Comparison of ENCODE assay signal across 23 mouse cellular contexts in the genomic region with DNA sequence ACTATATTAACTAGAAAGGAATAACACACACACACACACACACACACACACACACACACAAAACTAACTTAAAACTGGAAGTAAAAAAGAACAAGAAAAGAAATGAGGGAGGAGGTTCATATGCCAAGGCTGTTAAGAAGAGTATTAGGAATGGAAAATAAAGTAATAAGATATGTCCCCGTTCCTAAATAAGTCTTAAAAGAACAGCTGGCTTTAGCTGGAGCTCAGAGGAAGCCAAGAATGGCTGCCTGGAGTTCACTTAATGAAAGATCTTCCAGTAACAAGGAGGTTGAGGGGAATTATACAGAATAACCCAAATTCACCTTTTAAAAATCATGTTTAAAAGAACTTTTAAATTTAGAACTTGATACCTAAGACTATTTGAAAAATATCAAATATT.
DNase-seq lines count a peak whose midpoint lies in the region; ATAC-seq and TF ChIP-seq lines count a peak whose summit lies in the region.
"Had no signal": no experiment of that assay in that cellular context is flagged by ENCODE, and none has a peak within 500 bp of the region (broad histone marks: within the 10 kb centered on the region; RNA-seq: fewer than 3 reads in every experiment).

No protein-coding gene starts in this region.

- no peaks in the 10 kb centered on the region for H3K4me1 ChIP-seq in heart, adult 2 months (ENCODE audit: control insufficient read depth, insufficient read depth, low read length)
- no peaks in the 10 kb centered on the region for H3K4me1 ChIP-seq in hindbrain, embryonic 13.5 days (replicated peaks)
- H3K4me1 ChIP-seq: heart, embryonic 10.5 days; intestine, embryonic 15.5 days; limb, embryonic 12.5 days; liver, embryonic 13.5 days; midbrain, embryonic 15.5 days; neural tube, embryonic 13.5 days had no signal

- H3K79me2 ChIP-seq in heart, adult 2 months (replicated peaks; ENCODE audit: control insufficient read depth, insufficient read depth, low read length) = no peaks in the 10 kb centered on the region

- TF ChIP-seq EP300 in heart, adult 2 months (IDR thresholded peaks at IDR 0.05; ENCODE audit: insufficient read depth, low read depth, low read length) = no peak

- no peaks in the 10 kb centered on the region for H3K36me3 ChIP-seq in heart, adult 2 months (ENCODE audit: control insufficient read depth, insufficient read depth, low read length)
- no peaks in the 10 kb centered on the region for H3K36me3 ChIP-seq in hindbrain, embryonic 13.5 days
- H3K36me3 ChIP-seq: heart, embryonic 10.5 days; intestine, embryonic 15.5 days; limb, embryonic 12.5 days; liver, embryonic 13.5 days; midbrain, embryonic 15.5 days; neural tube, embryonic 13.5 days had no signal

- no peaks in the 10 kb centered on the region for H3K9me3 ChIP-seq in hindbrain, embryonic 13.5 days
- H3K9me3 ChIP-seq: heart, embryonic 10.5 days; intestine, embryonic 15.5 days; limb, embryonic 12.5 days; liver, embryonic 13.5 days; midbrain, embryonic 15.5 days; neural tube, embryonic 13.5 days had no signal

- no peak overlapping the region for H3K4me3 ChIP-seq in heart, adult 2 months
- no peak overlapping the region for H3K4me3 ChIP-seq in hindbrain, embryonic 13.5 days
- H3K4me3 ChIP-seq: heart, embryonic 10.5 days; intestine, embryonic 15.5 days; layer of hippocampus, adult 2 months; limb, embryonic 12.5 days; liver, embryonic 13.5 days; midbrain, embryonic 15.5 days; neural tube, embryonic 13.5 days had no signal

- WGBS in heart, adult 2 months = 47% methylated on average over 1 of the region's 1 CpGs
- WGBS in hindbrain, embryonic 13.5 days = 81% methylated on average over 1 of the region's 1 CpGs

- intact Hi-C loops in heart, adult 2 months (cut with DNase I) = no loop called here

- TF ChIP-seq POLR2A in heart, adult 2 months (IDR thresholded peaks at IDR 0.05; ENCODE audit: insufficient read depth, low read depth, low read length) = no peak

- no peak for ATAC-seq in hindbrain, embryonic 13.5 days (ENCODE audit: low FRiP score)
- ATAC-seq: hindbrain, embryonic 16.5 days; intestine, embryonic 15.5 days; midbrain, embryonic 15.5 days had no signal

- DNase-seq in heart, adult 9 months (ENCODE audit: low spot score in 2 of 2) = peak; percentile 4 to 8
- DNase-seq in heart, adult 2 months = no peak
- peak; percentile 24 for DNase-seq in kidney, postnatal 14 days
- no peak for DNase-seq in kidney, adult 8-10 months
- peak; percentile 3 for DNase-seq in lung, postnatal 14 days
- no peak for DNase-seq in lung, postnatal 4 days
- DNase-seq in skeletal muscle tissue, adult 2 months (ENCODE audit: low read depth, low spot score) = peak; percentile 8
- DNase-seq: adrenal gland, adult 8-10 months; cerebellum, adult 11-12 months; cerebellum, postnatal 10 days; kidney, adult 9 months; liver, embryonic 13.5 days; retina, postnatal 1 day; right cerebral cortex, postnatal 25 days; thymus, postnatal 25 days had no signal

- H3K27ac ChIP-seq in heart, adult 2 months = no peak overlapping the region
- no peak overlapping the region for H3K27ac ChIP-seq in hindbrain, embryonic 13.5 days
- H3K27ac ChIP-seq: heart, embryonic 10.5 days; intestine, embryonic 15.5 days; layer of hippocampus, adult 2 months; limb, embryonic 12.5 days; liver, embryonic 13.5 days; midbrain, embryonic 15.5 days; neural tube, embryonic 13.5 days had no signal

- no peak overlapping the region for H3K4me2 ChIP-seq in hindbrain, embryonic 13.5 days
- H3K4me2 ChIP-seq: intestine, embryonic 15.5 days; limb, embryonic 12.5 days; liver, embryonic 13.5 days; midbrain, embryonic 15.5 days; neural tube, embryonic 13.5 days had no signal

- no peaks in the 10 kb centered on the region for H3K27me3 ChIP-seq in heart, adult 2 months (ENCODE audit: control insufficient read depth, insufficient read depth, low read length)
- no peaks in the 10 kb centered on the region for H3K27me3 ChIP-seq in hindbrain, embryonic 13.5 days
- H3K27me3 ChIP-seq: intestine, embryonic 15.5 days; limb, embryonic 12.5 days; liver, embryonic 13.5 days; midbrain, embryonic 15.5 days; neural tube, embryonic 13.5 days had no signal

- no peak for TF ChIP-seq CTCF in heart, adult 2 months (IDR thresholded peaks at IDR 0.05)

- no peak overlapping the region for H3K9ac ChIP-seq in heart, adult 2 months (ENCODE audit: low read depth, low read length)
- H3K9ac ChIP-seq in hindbrain, embryonic 13.5 days = no peak overlapping the region
- H3K9ac ChIP-seq: intestine, embryonic 15.5 days; limb, embryonic 12.5 days; liver, embryonic 13.5 days; midbrain, embryonic 15.5 days; neural tube, embryonic 13.5 days had no signal

Comparison
In these comparisons a context has a peak if more than half of its experiments do, and no peak if none do; other contexts are left out.
1. DNase-seq: peak in heart, adult 9 months (2 of 2), kidney, postnatal 14 days (single experiment), lung, postnatal 14 days (single experiment) and skeletal muscle tissue, adult 2 months (single experiment); none in heart, adult 2 months (0 of 2), kidney, adult 8-10 months (0 of 2) and lung, postnatal 4 days (0 of 2).